8 mouse cellular contexts compared by ENCODE assay signal in genomic region chr14:60378057-60378565, GRCm38 (mm10). TPM values are rescaled to one million over a fixed set of nuclear protein-coding genes. Genes with fewer than 3 reads are reported as not detected.
DNase-seq lines count a peak whose midpoint lies in the region; ATAC-seq and TF ChIP-seq lines count a peak whose summit lies in the region.

No protein-coding gene starts in this region.

- peaks cover 12% of the 10 kb centered on the region; the same call in 1 of the 2 replicates for H3K9me3 ChIP-seq in E14TG2a.4 (ENCODE audit: low read length)
- no peaks in the 10 kb centered on the region for H3K9me3 ChIP-seq in embryonic facial prominence, embryonic 15.5 days (replicated peaks)
- H3K9me3 ChIP-seq in hindbrain, embryonic 11.5 days (ENCODE audit: control insufficient read depth, low read length), result no peaks in the 10 kb centered on the region
- no peaks in the 10 kb centered on the region for H3K9me3 ChIP-seq in lung, postnatal 0 days (ENCODE audit: low read length)

- no peak for TF ChIP-seq EP300 in lung, postnatal 0 days (IDR thresholded peaks at IDR 0.05)

- H3K4me3 ChIP-seq in E14TG2a.4 (replicated peaks; ENCODE audit: low read length), result peak overlapping the region; percentile 79
- peak overlapping the region; percentile 59 for H3K4me3 ChIP-seq in bone marrow, adult 2 months (replicated peaks; ENCODE audit: control insufficient read depth, low read depth, low read length)
- peak overlapping the region; percentile 60 for H3K4me3 ChIP-seq in embryonic facial prominence, embryonic 15.5 days (replicated peaks)
- peak overlapping the region; percentile 51 for H3K4me3 ChIP-seq in hindbrain, embryonic 11.5 days (ENCODE audit: low read depth, low read length)
- H3K4me3 ChIP-seq in lung, postnatal 0 days (ENCODE audit: low read depth, low read length), result peak overlapping the region; percentile 50

- peak overlapping the region; percentile 86 for H3K27ac ChIP-seq in bone marrow, adult 2 months (ENCODE audit: control insufficient read depth, insufficient read depth, low read depth, low read length, poor library complexity)
- H3K27ac ChIP-seq in embryonic facial prominence, embryonic 15.5 days (replicated peaks), result no peak overlapping the region
- H3K27ac ChIP-seq in hindbrain, embryonic 11.5 days (ENCODE audit: low read depth, low read length), result peak overlapping the region; percentile 89
- H3K27ac ChIP-seq in lung, postnatal 0 days (ENCODE audit: low read length), result no peak overlapping the region

- H3K9ac ChIP-seq in embryonic facial prominence, embryonic 15.5 days, result peak overlapping the region; percentile 35
- peak overlapping the region; percentile 92 for H3K9ac ChIP-seq in hindbrain, embryonic 11.5 days (ENCODE audit: low read depth, low read length)
- 0 out of 2 replicates have a peak overlapping the region, but pooled peaks have one; percentile 8 for H3K9ac ChIP-seq in lung, postnatal 0 days (replicated peaks; ENCODE audit: low read depth)

- under 1% methylated on average over 53 of the region's 53 CpGs for WGBS in bone marrow, adult 2 months
- WGBS in embryonic facial prominence, embryonic 15.5 days, result under 1% methylated on average over 53 of the region's 53 CpGs
- under 1% methylated on average over 53 of the region's 53 CpGs for WGBS in hindbrain, embryonic 11.5 days
- WGBS in lung, postnatal 0 days, result under 1% methylated on average over 50 of the region's 53 CpGs

- TF ChIP-seq CTCF in E14TG2a.4 (conservative IDR thresholded peaks at IDR 0.05; ENCODE audit: low read length), result no peak
- no peak for TF ChIP-seq CTCF in bone marrow, adult 2 months (IDR thresholded peaks at IDR 0.05; ENCODE audit: control insufficient read depth, insufficient read depth, low read length)
- TF ChIP-seq CTCF in lung, postnatal 0 days (IDR thresholded peaks at IDR 0.05), result no peak

- peaks cover 66% of the 10 kb centered on the region for H3K27me3 ChIP-seq in E14TG2a.4 (ENCODE audit: insufficient read depth, low read length)
- H3K27me3 ChIP-seq in embryonic facial prominence, embryonic 15.5 days, result peaks cover 20% of the 10 kb centered on the region
- H3K27me3 ChIP-seq in hindbrain, embryonic 11.5 days (ENCODE audit: control insufficient read depth, insufficient read depth, low read length), result no peaks in the 10 kb centered on the region
- peaks cover 24% of the 10 kb centered on the region for H3K27me3 ChIP-seq in lung, postnatal 0 days (replicated peaks; ENCODE audit: insufficient read depth, low read length)

- peak; percentile 74 for ATAC-seq in embryonic facial prominence, embryonic 15.5 days (ENCODE audit: insufficient number of reproducible peaks, low FRiP score, low TSS enrichment, low read depth)
- peak; percentile 88 for ATAC-seq in hindbrain, embryonic 11.5 days (ENCODE audit: low FRiP score)
- peak; percentile 68 for ATAC-seq in lung, postnatal 0 days

- no peak for TF ChIP-seq POLR2A in bone marrow, adult 2 months (IDR thresholded peaks at IDR 0.05; ENCODE audit: borderline replicate concordance, control insufficient read depth, low read depth, low read length)

- peak; percentile 93 for DNase-seq in hindbrain, embryonic 11.5 days (ENCODE audit: low spot score)
- peak; percentile 73 to 87 for DNase-seq in layer of hippocampus, postnatal 25 days (ENCODE audit: extremely low spot score in 1 of 2, low spot score in 1 of 2)
- peak; percentile 71 for DNase-seq in lung, postnatal 0 days (ENCODE audit: low spot score)
- peak; percentile 95 for DNase-seq in retina, postnatal 1 day
- no peak for DNase-seq in natural killer cell, adult 2 months (ENCODE audit: low spot score in 2 of 2)

- peak overlapping the region; percentile 96 for H3K4me2 ChIP-seq in embryonic facial prominence, embryonic 15.5 days (replicated peaks)
- H3K4me2 ChIP-seq in hindbrain, embryonic 11.5 days (replicated peaks; ENCODE audit: low read depth, low read length), result peak overlapping the region; percentile 73
- H3K4me2 ChIP-seq in lung, postnatal 0 days (replicated peaks; ENCODE audit: low read depth, low read length), result peak overlapping the region; percentile 90

- no peaks in the 10 kb centered on the region for H3K36me3 ChIP-seq in E14TG2a.4 (ENCODE audit: insufficient read depth, low read length)
- H3K36me3 ChIP-seq in embryonic facial prominence, embryonic 15.5 days, result no peaks in the 10 kb centered on the region
- H3K36me3 ChIP-seq in hindbrain, embryonic 11.5 days (ENCODE audit: control insufficient read depth, insufficient read depth, low read length), result no peaks in the 10 kb centered on the region
- no peaks in the 10 kb centered on the region for H3K36me3 ChIP-seq in lung, postnatal 0 days (ENCODE audit: insufficient read depth, low read length)

- H3K4me1 ChIP-seq in E14TG2a.4 (replicated peaks; ENCODE audit: low read depth, low read length), result peaks cover 12% of the 10 kb centered on the region
- H3K4me1 ChIP-seq in bone marrow, adult 2 months (ENCODE audit: control insufficient read depth, insufficient read depth, low read length), result no peaks in the 10 kb centered on the region
- peaks cover 22% of the 10 kb centered on the region for H3K4me1 ChIP-seq in embryonic facial prominence, embryonic 15.5 days
- H3K4me1 ChIP-seq in hindbrain, embryonic 11.5 days (replicated peaks; ENCODE audit: control insufficient read depth, insufficient read depth, low read length), result 0 out of 2 replicates have a peak, but pooled peaks cover 2% of the 10 kb centered on the region
- 0 out of 2 replicates have a peak, but pooled peaks cover 3% of the 10 kb centered on the region for H3K4me1 ChIP-seq in lung, postnatal 0 days (ENCODE audit: insufficient read depth, low read depth, low read length)

RNA-seq across cellular contexts. Expression of gene Amer2, which starts 5.1 kb away (rescaled TPM):
- 0.70 and 2.5 TPM in 2 replicates for polyA plus RNA-seq in bone marrow, adult 2 months (2011; ENCODE audit: insufficient read depth, insufficient read length, low replicate concordance, missing spikeins)
- polyA plus RNA-seq in embryonic facial prominence, embryonic 15.5 days (2015; fragmentation: Nextera tagmentation; extraction: Ambion mirVana), result 2.8 and 3.5 TPM in 2 replicates
- polyA plus RNA-seq in hindbrain, embryonic 11.5 days (2014; fragmentation: Nextera tagmentation; extraction: Ambion mirVana), result 12.0 and 12.6 TPM in 2 replicates
- total RNA-seq in layer of hippocampus, postnatal 25 days (2021), result 10 to 100 TPM; 42.9 to 49.0 TPM
- 0.17 and 0.26 TPM in 2 replicates for polyA plus RNA-seq in lung, postnatal 0 days (2015; fragmentation: Nextera tagmentation; extraction: Ambion mirVana)

Comparison
In these comparisons a context has a peak if more than half of its experiments do, and no peak if none do; other contexts are left out.
1. H3K27ac ChIP-seq: peak in bone marrow, adult 2 months (single experiment) and hindbrain, embryonic 11.5 days (single experiment); none in embryonic facial prominence, embryonic 15.5 days (single experiment) and lung, postnatal 0 days (single experiment).
2. H3K9ac ChIP-seq: peak in every context shown above with its lines; median percentile 92 in hindbrain, embryonic 11.5 days; 35 in embryonic facial prominence, embryonic 15.5 days; 8 in lung, postnatal 0 days.
3. DNase-seq: peak in hindbrain, embryonic 11.5 days (single experiment), layer of hippocampus, postnatal 25 days (2 of 2), lung, postnatal 0 days (single experiment) and retina, postnatal 1 day (single experiment); none in natural killer cell, adult 2 months (0 of 2).
4. Peak in every context shown above with its lines, with median percentiles within 50 percentile points of each other: H3K4me3 ChIP-seq, ATAC-seq and H3K4me2 ChIP-seq.